In the genomic region with DNA sequence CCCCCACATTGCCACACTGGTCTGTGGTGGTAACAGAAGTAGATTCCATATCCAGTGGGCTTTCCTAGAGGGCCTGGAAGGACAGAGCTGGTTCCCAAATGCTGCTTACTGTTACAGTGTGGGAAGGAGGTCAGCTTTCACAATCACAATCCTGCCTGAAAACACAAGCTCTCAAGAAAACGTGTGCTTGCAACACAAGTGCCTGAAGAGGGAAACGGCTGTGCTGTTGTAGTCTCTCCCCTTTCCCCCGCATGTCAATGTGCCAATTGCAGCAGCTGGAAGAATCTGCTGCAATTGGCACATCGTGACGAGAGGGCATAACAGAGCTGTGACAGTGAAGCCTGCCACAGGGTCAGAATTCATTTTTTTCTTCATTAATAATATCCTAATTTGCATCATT, we compare ENCODE assay signal across 10 mouse cellular contexts. TPM values are rescaled to one million over a fixed set of nuclear protein-coding genes. Genes with fewer than 3 reads are reported as not detected.
DNase-seq lines count a peak whose midpoint lies in the region; ATAC-seq and TF ChIP-seq lines count a peak whose summit lies in the region.
"Had no signal": no experiment of that assay in that cellular context is flagged by ENCODE, and none has a peak within 500 bp of the region (broad histone marks: within the 10 kb centered on the region; RNA-seq: fewer than 3 reads in every experiment).

No protein-coding gene starts in this region.

- H3K9me3 ChIP-seq in heart, embryonic 10.5 days, result no peaks in the 10 kb centered on the region
- H3K9me3 ChIP-seq in lung, embryonic 14.5 days (ENCODE audit: low read depth, low read length), result no peaks in the 10 kb centered on the region
- H3K9me3 ChIP-seq: embryonic facial prominence, embryonic 13.5 days; limb, embryonic 12.5 days had no signal

- DNase-seq in heart, embryonic 10.5 days (ENCODE audit: low spot score), result peak; percentile 69
- no peak for DNase-seq in heart, postnatal 25 days (ENCODE audit: low spot score)
- DNase-seq in A20 (ENCODE audit: low read depth, low spot score), result peak; percentile 18
- DNase-seq in lung, embryonic 14.5 days, result peak; percentile 55
- no peak for DNase-seq in cerebellum, adult 18-20 months
- no peak for DNase-seq in right cerebral cortex, postnatal 25 days
- DNase-seq in T-cell, adult 2 months (ENCODE audit: low spot score), result no peak

- intact Hi-C loops in heart, postnatal 25 days (cut with DNase I), result loop anchor here (2.0 kb wide), 1 partner anchor 31 kb away; no protein-coding TSS in a partner anchor

- H3K4me1 ChIP-seq in heart, embryonic 10.5 days, result peaks cover 29% of the 10 kb centered on the region; the same call in 1 of the 2 replicates
- peaks cover 5% of the 10 kb centered on the region; the same call in 1 of the 2 replicates for H3K4me1 ChIP-seq in lung, embryonic 14.5 days (ENCODE audit: insufficient read depth)

- H3K4me2 ChIP-seq in lung, embryonic 14.5 days, result peak overlapping the region; percentile 16; the same call in 1 of the 2 replicates
- H3K4me2 ChIP-seq: embryonic facial prominence, embryonic 13.5 days; limb, embryonic 12.5 days had no signal

- peak overlapping the region; percentile 67; the same call in 1 of the 2 replicates for H3K27ac ChIP-seq in heart, embryonic 10.5 days
- peak overlapping the region; percentile 69 for H3K27ac ChIP-seq in lung, embryonic 14.5 days (ENCODE audit: low read depth)
- H3K27ac ChIP-seq: embryonic facial prominence, embryonic 13.5 days; limb, embryonic 12.5 days had no signal

- H3K27me3 ChIP-seq in heart, embryonic 10.5 days (ENCODE audit: insufficient read depth, poor library complexity, severe bottlenecking), result no peaks in the 10 kb centered on the region
- no peaks in the 10 kb centered on the region for H3K27me3 ChIP-seq in lung, embryonic 14.5 days (ENCODE audit: insufficient read depth, low read length)
- H3K27me3 ChIP-seq: embryonic facial prominence, embryonic 13.5 days; limb, embryonic 12.5 days had no signal

- H3K4me3 ChIP-seq in heart, embryonic 10.5 days, result no peak overlapping the region
- no peak overlapping the region for H3K4me3 ChIP-seq in lung, embryonic 14.5 days (ENCODE audit: low read depth, low read length)
- H3K4me3 ChIP-seq: embryonic facial prominence, embryonic 13.5 days; limb, embryonic 12.5 days had no signal

- no peak overlapping the region for H3K9ac ChIP-seq in lung, embryonic 14.5 days
- H3K9ac ChIP-seq: embryonic facial prominence, embryonic 13.5 days; limb, embryonic 12.5 days had no signal

- ATAC-seq in common myeloid progenitor, adult 5-6 weeks (replicated peaks; ENCODE audit: low read depth, poor library complexity, severe bottlenecking), result peak; percentile 40
- ATAC-seq in lung, embryonic 14.5 days (ENCODE audit: insufficient read depth), result peak; percentile 54

- H3K36me3 ChIP-seq in heart, embryonic 10.5 days, result no peaks in the 10 kb centered on the region
- H3K36me3 ChIP-seq in lung, embryonic 14.5 days (ENCODE audit: insufficient read depth), result no peaks in the 10 kb centered on the region
- H3K36me3 ChIP-seq: embryonic facial prominence, embryonic 13.5 days; limb, embryonic 12.5 days had no signal

- TF ChIP-seq CTCF in lung, embryonic 14.5 days (IDR thresholded peaks at IDR 0.05; ENCODE audit: low read depth), result no peak

- 50% methylated on average over 5 of the region's 5 CpGs for WGBS in heart, embryonic 10.5 days
- WGBS in lung, embryonic 14.5 days, result 21% methylated on average over 5 of the region's 5 CpGs

RNA-seq across cellular contexts. Expression of a gene that starts 33.5 kb away (rescaled TPM):
- polyA plus RNA-seq in heart, embryonic 10.5 days (2016; fragmentation: Nextera tagmentation; extraction: Ambion mirVana), result 38.7 and 39.6 TPM in 2 replicates
- total RNA-seq in heart, postnatal 25 days (2021), result 10 to 100 TPM; 13.8 to 15.0 TPM
- total RNA-seq in common myeloid progenitor, adult 5-6 weeks (2017), result 37.7 and 38.2 TPM in 2 replicates
- 66.5 and 74.8 TPM in 2 replicates for polyA plus RNA-seq in lung, embryonic 14.5 days (2014; fragmentation: Nextera tagmentation; extraction: Ambion mirVana)

Comparison
In these comparisons a context has a peak if more than half of its experiments do, and no peak if none do; other contexts are left out.
1. DNase-seq: peak in heart, embryonic 10.5 days (single experiment), A20 (single experiment) and lung, embryonic 14.5 days (single experiment); none in heart, postnatal 25 days (single experiment), cerebellum, adult 18-20 months (0 of 2), right cerebral cortex, postnatal 25 days (single experiment) and T-cell, adult 2 months (single experiment).